ENCODE assay signal across 8 mouse cellular contexts in the genomic region with DNA sequence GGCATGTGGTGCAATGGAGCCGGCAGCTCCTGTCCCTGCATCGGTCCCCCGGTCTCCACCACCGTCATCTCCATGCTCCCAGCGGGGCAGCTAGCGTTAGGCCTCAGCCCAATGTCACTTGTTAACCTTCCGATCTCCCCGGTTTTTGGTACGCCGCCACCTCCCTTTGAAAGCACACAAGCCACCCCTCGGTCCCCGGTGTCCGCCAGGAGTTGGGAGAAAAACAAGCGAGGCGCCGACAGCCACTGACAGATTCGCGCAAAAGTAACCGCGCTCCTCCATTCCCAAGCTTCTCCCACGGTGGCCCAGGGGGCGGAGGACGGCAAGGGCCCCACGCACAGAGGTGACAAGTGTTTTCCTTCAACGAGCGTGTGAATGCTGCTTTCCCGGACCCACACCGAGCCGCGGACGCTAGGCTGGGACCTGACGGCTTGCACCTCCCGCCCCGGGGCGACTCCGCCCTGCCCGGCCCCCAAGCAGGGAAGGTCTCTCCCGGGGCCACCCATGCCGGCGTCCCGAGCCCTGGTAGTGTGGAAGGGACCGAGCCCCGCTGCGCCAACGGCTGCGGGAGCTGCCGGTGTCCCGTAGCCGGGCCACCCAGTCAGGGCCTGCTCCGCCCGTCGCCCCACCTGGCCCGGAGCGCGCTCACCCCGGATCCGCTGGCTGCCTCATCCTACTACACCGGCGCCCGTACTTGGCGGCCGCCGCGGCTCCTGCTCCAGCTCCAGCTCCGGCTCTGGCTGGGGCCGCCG. TPM values are rescaled to one million over a fixed set of nuclear protein-coding genes. Genes with fewer than 3 reads are reported as not detected.
DNase-seq lines count a peak whose midpoint lies in the region; ATAC-seq and TF ChIP-seq lines count a peak whose summit lies in the region.

No protein-coding gene starts in this region.

- ATAC-seq in hindbrain, embryonic 15.5 days (ENCODE audit: low FRiP score, low read depth): no peak; the same call in 1 of the 2 replicates

- under 1% methylated on average over 52 of the region's 67 CpGs for WGBS in hindbrain, embryonic 15.5 days
- WGBS in small intestine, adult 2 months: under 1% methylated on average over 67 of the region's 67 CpGs

- peaks cover 15% of the 10 kb centered on the region for H3K4me1 ChIP-seq in testis, adult 2 months (ENCODE audit: control insufficient read depth, insufficient read depth, low read length)
- peaks cover 19% of the 10 kb centered on the region for H3K4me1 ChIP-seq in hindbrain, embryonic 15.5 days (replicated peaks)
- H3K4me1 ChIP-seq in megakaryocyte, embryonic 14.5 days: peaks cover 67% of the 10 kb centered on the region
- peaks cover 11% of the 10 kb centered on the region for H3K4me1 ChIP-seq in small intestine, adult 2 months (ENCODE audit: control insufficient read depth, insufficient read depth, insufficient read length, low read length)

- H3K9ac ChIP-seq in hindbrain, embryonic 15.5 days: peak overlapping the region; percentile 79

- no peak for DNase-seq in testis, postnatal 14 days (ENCODE audit: low spot score)
- DNase-seq in cerebellum, postnatal 36 days: peak; percentile 52 to 55
- DNase-seq in frontal cortex, postnatal 36 days (ENCODE audit: low spot score in 2 of 2): peak; percentile 46 to 53
- peak; percentile 23 to 39 for DNase-seq in left cerebral cortex, postnatal 14 days (ENCODE audit: low spot score in 2 of 2)

- no peak for TF ChIP-seq CTCF in testis, adult 2 months (IDR thresholded peaks at IDR 0.05; ENCODE audit: control insufficient read depth, insufficient read depth, insufficient replicate concordance, low read depth, low read length)
- TF ChIP-seq CTCF in small intestine, adult 2 months (IDR thresholded peaks at IDR 0.05; ENCODE audit: extremely low read depth, insufficient read length, insufficient replicate concordance, low read depth, low read length): no peak

- peak overlapping the region; percentile 84 for H3K4me2 ChIP-seq in hindbrain, embryonic 15.5 days

- H3K27ac ChIP-seq in testis, adult 2 months (ENCODE audit: control insufficient read depth, insufficient read depth, low read depth, low read length): peak overlapping the region; percentile 78
- peak overlapping the region; percentile 82 for H3K27ac ChIP-seq in hindbrain, embryonic 15.5 days (replicated peaks)
- peak overlapping the region; percentile 62 for H3K27ac ChIP-seq in small intestine, adult 2 months (ENCODE audit: insufficient read depth, low read depth, low read length)

- intact Hi-C loops in left cerebral cortex, postnatal 14 days (cut with DNase I): loop anchor here (5.0 to 10.0 kb wide), 3 partner anchors 50 to 338 kb away; partner anchors contain the start of genes Smarcd2 and Tcam1

- H3K27me3 ChIP-seq in testis, adult 2 months (ENCODE audit: control insufficient read depth, insufficient read depth, low read length): no peaks in the 10 kb centered on the region
- H3K27me3 ChIP-seq in hindbrain, embryonic 15.5 days: no peaks in the 10 kb centered on the region
- no peaks in the 10 kb centered on the region for H3K27me3 ChIP-seq in megakaryocyte, embryonic 14.5 days (replicated peaks)
- H3K27me3 ChIP-seq in small intestine, adult 2 months (ENCODE audit: control insufficient read depth, insufficient read depth, low read length): no peaks in the 10 kb centered on the region

- no peaks in the 10 kb centered on the region for H3K36me3 ChIP-seq in testis, adult 2 months (ENCODE audit: control insufficient read depth, insufficient read depth, low read length)
- no peaks in the 10 kb centered on the region for H3K36me3 ChIP-seq in hindbrain, embryonic 15.5 days
- H3K36me3 ChIP-seq in megakaryocyte, embryonic 14.5 days (replicated peaks; ENCODE audit: low read length): peaks cover 5% of the 10 kb centered on the region
- no peaks in the 10 kb centered on the region for H3K36me3 ChIP-seq in small intestine, adult 2 months (ENCODE audit: control insufficient read depth, insufficient read depth, low read length)

- no peaks in the 10 kb centered on the region for H3K9me3 ChIP-seq in hindbrain, embryonic 15.5 days
- H3K9me3 ChIP-seq in megakaryocyte, embryonic 14.5 days: no peaks in the 10 kb centered on the region

- no peak for TF ChIP-seq POLR2A in testis, adult 2 months (IDR thresholded peaks at IDR 0.05; ENCODE audit: control insufficient read depth, low read depth, low read length)
- TF ChIP-seq POLR2A in small intestine, adult 2 months (IDR thresholded peaks at IDR 0.05; ENCODE audit: low read depth, low read length): peak; percentile 77; the same call in 1 of the 2 replicates

- H3K4me3 ChIP-seq in testis, adult 2 months (ENCODE audit: control insufficient read depth, low read depth, low read length): peak overlapping the region; percentile 92
- H3K4me3 ChIP-seq in hindbrain, embryonic 15.5 days: peak overlapping the region; percentile 86
- peak overlapping the region; percentile 93 for H3K4me3 ChIP-seq in megakaryocyte, embryonic 14.5 days (replicated peaks)
- H3K4me3 ChIP-seq in small intestine, adult 2 months (ENCODE audit: low read depth, low read length): peak overlapping the region; percentile 71

RNA-seq across cellular contexts. Expression of gene Tex2, which starts 0.8 kb away (rescaled TPM):
- polyA plus RNA-seq in testis, adult 2 months (2012; rRNA removed): 234 and 256 TPM in 2 replicates
- 30.3 and 32.2 TPM in 2 replicates for polyA plus RNA-seq in hindbrain, embryonic 15.5 days (2015; fragmentation: Nextera tagmentation; extraction: Ambion mirVana)
- total RNA-seq in left cerebral cortex, postnatal 14 days (2021): 100 to 1,000 TPM in 1 of 2 experiments, 10 to 100 TPM in 1; 98.0 to 102 TPM
- polyA plus RNA-seq in megakaryocyte, embryonic 14.5 days (2012; ENCODE audit: insufficient read depth, low replicate concordance): 7.4 TPM in 1 of 2 replicates, not detected in the other
- 7.9 and 9.7 TPM in 2 replicates for polyA plus RNA-seq in small intestine, adult 2 months (2012; rRNA removed)
